Mouse (Mus musculus): ENCODE data around the gene Ssb. TPM values are rescaled to one million over a fixed set of nuclear protein-coding genes. Genes with fewer than 3 reads are reported as not detected.

The Ssb gene
- total RNA-seq (2021) = 100 to 1,000 TPM; 102 to 114 TPM
- long read RNA-seq, experiment 1, transcript Ssb-201 (12 exons, 2,001 nt) = major isoform, 78 of 92 reads
- long read RNA-seq, experiment 1, partial matches to known transcripts = 4 of 92 reads
- long read RNA-seq, experiment 1, other reads (novel, unspliced or antisense) = 9 of 92 reads
- long read RNA-seq, experiment 2, transcript Ssb-201 (12 exons, 2,001 nt) = major isoform, 81 of 103 reads
- long read RNA-seq, experiment 2, partial matches to known transcripts = 6 of 103 reads
- long read RNA-seq, experiment 2, other reads (novel, unspliced or antisense) = 12 of 103 reads

GRCm38 (mm10) chr2:69861485-69862091 lies at the start of gene Ssb:
Ssb (plus strand) TSS chr2:69861562.
- peak; percentile 93 for DNase-seq

- no peak for DNase-seq
Measured at GRCm38 (mm10) chr2:69816575-69816974, 44.8 kb upstream of the Ssb start.

GRCm38 (mm10) chr2:69818350-69819085 lies 42.8 kb upstream of the Ssb start:
- no peak for DNase-seq

- no peak for DNase-seq
Measured at GRCm38 (mm10) chr2:69820201-69820600, 41.2 kb upstream of the Ssb start.

- no peak for DNase-seq
Measured at GRCm38 (mm10) chr2:69821711-69822110, 39.7 kb upstream of the Ssb start, which contains the start of gene Klhl23. Klhl23 (plus strand) TSS chr2:69821944.

- DNase-seq = peak; percentile 50
Measured at GRCm38 (mm10) chr2:69822361-69823128, 38.8 kb upstream of the Ssb start.

GRCm38 (mm10) chr2:69823129-69823677 lies 38.2 kb upstream of the Ssb start:
- DNase-seq = peak; percentile 47

GRCm38 (mm10) chr2:69825898-69826297 lies 35.5 kb upstream of the Ssb start:
- DNase-seq = no peak

- DNase-seq = no peak
Measured at GRCm38 (mm10) chr2:69826380-69826779, 35.0 kb upstream of the Ssb start.

GRCm38 (mm10) chr2:69828031-69828430 lies 33.3 kb upstream of the Ssb start:
- DNase-seq = no peak

GRCm38 (mm10) chr2:69829680-69830079 lies 31.7 kb upstream of the Ssb start:
- no peak for DNase-seq

- no peak for DNase-seq
Measured at GRCm38 (mm10) chr2:69830116-69830515, 31.2 kb upstream of the Ssb start.

GRCm38 (mm10) chr2:69837244-69837967 lies 24.0 kb upstream of the Ssb start:
- DNase-seq = no peak

GRCm38 (mm10) chr2:69837996-69838395 lies 23.4 kb upstream of the Ssb start:
- no peak for DNase-seq

GRCm38 (mm10) chr2:69838707-69839106 lies 22.7 kb upstream of the Ssb start:
- no peak for DNase-seq

- DNase-seq = no peak
Measured at GRCm38 (mm10) chr2:69840261-69840660, 21.1 kb upstream of the Ssb start.

GRCm38 (mm10) chr2:69849215-69849614 lies 12.1 kb upstream of the Ssb start:
- no peak for DNase-seq

- no peak for DNase-seq
Measured at GRCm38 (mm10) chr2:69851427-69852058, 9.8 kb upstream of the Ssb start.

GRCm38 (mm10) chr2:69856392-69856791 lies 5.0 kb upstream of the Ssb start:
- no peak for DNase-seq

- DNase-seq = no peak
Measured at GRCm38 (mm10) chr2:69857882-69858281, 3.5 kb upstream of the Ssb start.

GRCm38 (mm10) chr2:69860972-69861452 lies 350 bp upstream of the Ssb start:
- no peak for DNase-seq
